Mouse (Mus musculus): ENCODE measurements around the gene Tcf7l1.
A peak's percentile ranks its signal among the peaks of the same experiment; 100 is the strongest.

- TF ChIP-seq CTCF (IDR thresholded peaks at IDR 0.05) (peak; percentile 61), EP300 (IDR thresholded peaks at IDR 0.05) (peak; percentile 91)
Observed at GRCm38 (mm10) chr6:72740596-72741421, 48.2 kb downstream of the Tcf7l1 start.
